Mouse (Mus musculus) stomach, postnatal 0 days (tissue): ENCODE data around the gene Hnrnpu.

Experiments used
- CTCF ChIP-seq: IDR thresholded peaks from 2 replicates; pipeline ENCODE4 v1.5.1; 2016; ENCODE audit warnings: antibody characterized with exemption, low read depth, mild to moderate bottlenecking, moderate library complexity
- EP300 ChIP-seq: optimal IDR thresholded peaks from 2 replicates; pipeline ENCODE3; 2016; ENCODE audit warnings: antibody characterized with exemption

GRCm38 (mm10) chr1:178360702-178361101 lies 23.1 kb upstream of the Hnrnpu start:
- TF ChIP-seq CTCF (peak; percentile 26; the same call in 1 of the 2 replicates), EP300 (no peak)
